Comparison of ENCODE assay signal across 8 mouse cellular contexts in the genomic region with DNA sequence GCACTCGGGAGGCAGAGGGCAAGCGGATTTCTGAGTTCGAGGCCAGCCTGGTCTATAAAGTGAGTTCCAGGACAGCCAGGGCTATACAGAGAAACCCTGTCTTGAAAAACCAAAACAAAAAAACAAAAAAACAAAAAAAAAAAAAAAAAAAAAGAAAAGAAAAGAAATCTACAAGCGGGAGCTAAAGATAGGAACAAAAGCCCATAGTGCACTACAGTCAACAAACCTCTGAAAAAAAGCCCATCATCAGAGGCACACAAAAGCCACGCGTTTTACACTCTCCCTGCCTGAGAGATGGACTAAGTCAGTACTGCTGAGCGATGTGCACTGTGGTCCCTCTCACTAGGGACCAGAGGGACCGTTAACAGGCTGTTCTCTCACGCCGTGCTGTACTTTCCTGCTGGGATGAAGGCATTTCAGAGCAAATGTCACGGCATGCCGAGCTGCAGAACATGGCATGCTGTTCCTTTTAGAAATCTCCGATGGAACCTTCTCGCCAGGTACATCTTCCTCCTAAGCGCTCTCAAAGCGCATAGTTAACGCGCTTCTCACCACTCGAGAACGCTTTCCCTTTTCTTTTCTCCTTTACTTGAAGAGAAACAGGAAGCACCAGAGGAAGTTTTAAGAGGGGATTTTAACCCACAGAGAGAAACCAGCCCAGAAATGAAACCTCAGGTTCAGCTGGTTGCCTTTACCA. TPM values are rescaled to one million over a fixed set of nuclear protein-coding genes. Genes with fewer than 3 reads are reported as not detected.
DNase-seq lines count a peak whose midpoint lies in the region; ATAC-seq lines count a peak whose summit lies in the region.

No protein-coding gene starts in this region.

- H3K27ac ChIP-seq in kidney, embryonic 16.5 days (ENCODE audit: low read length), result no peak overlapping the region
- no peak overlapping the region for H3K27ac ChIP-seq in brown adipose tissue, adult 24 weeks (replicated peaks; ENCODE audit: low read depth, low read length)
- H3K27ac ChIP-seq in heart, embryonic 16.5 days (ENCODE audit: low read length), result no peak overlapping the region
- H3K27ac ChIP-seq in macrophage, result 0 out of 2 replicates have a peak overlapping the region, but pooled peaks have one; percentile 5

- peak overlapping the region; percentile 41; the same call in 1 of the 2 replicates for H3K9ac ChIP-seq in kidney, embryonic 16.5 days (replicated peaks; ENCODE audit: low read length)
- H3K9ac ChIP-seq in heart, embryonic 16.5 days (ENCODE audit: low read length), result no peak overlapping the region

- DNase-seq in kidney, adult 8-10 months, result no peak
- no peak for DNase-seq in adrenal gland, adult 2 months
- no peak for DNase-seq in urinary bladder, postnatal 10 days (ENCODE audit: low spot score)
- no peak for DNase-seq in kidney, adult 18-20 months

- H3K4me2 ChIP-seq in kidney, embryonic 16.5 days (replicated peaks; ENCODE audit: low read depth, low read length), result peak overlapping the region; percentile 28
- H3K4me2 ChIP-seq in heart, embryonic 16.5 days (ENCODE audit: low read depth, low read length), result peak overlapping the region; percentile 67

- 19% methylated on average over 20 of the region's 20 CpGs for WGBS in kidney, embryonic 16.5 days
- 9% methylated on average over 20 of the region's 20 CpGs for WGBS in heart, embryonic 16.5 days
- WGBS in macrophage (ENCODE audit: missing documents), result 17% methylated on average over 19 of the region's 20 CpGs

- no peaks in the 10 kb centered on the region for H3K9me3 ChIP-seq in kidney, embryonic 16.5 days (ENCODE audit: low read length)
- no peaks in the 10 kb centered on the region for H3K9me3 ChIP-seq in heart, embryonic 16.5 days (replicated peaks; ENCODE audit: control insufficient read depth, low read length)

- peak overlapping the region; percentile 38 for H3K4me3 ChIP-seq in kidney, embryonic 16.5 days (ENCODE audit: low read length)
- peak overlapping the region; percentile 19; the same call in 1 of the 2 replicates for H3K4me3 ChIP-seq in brown adipose tissue, adult 24 weeks (ENCODE audit: insufficient read depth, low read depth, low read length)
- peak overlapping the region; percentile 45 for H3K4me3 ChIP-seq in heart, embryonic 16.5 days (ENCODE audit: low read length)
- peak overlapping the region; percentile 42 for H3K4me3 ChIP-seq in macrophage (ENCODE audit: inconsistent target)

- H3K36me3 ChIP-seq in kidney, embryonic 16.5 days (ENCODE audit: insufficient read depth, low read length), result no peaks in the 10 kb centered on the region
- no peaks in the 10 kb centered on the region for H3K36me3 ChIP-seq in heart, embryonic 16.5 days (ENCODE audit: control insufficient read depth, insufficient read depth)
- H3K36me3 ChIP-seq in macrophage (ENCODE audit: inconsistent target), result no peaks in the 10 kb centered on the region

- ATAC-seq in kidney, embryonic 16.5 days (ENCODE audit: low FRiP score, low TSS enrichment), result no peak
- no peak for ATAC-seq in heart, embryonic 16.5 days (replicated peaks; ENCODE audit: extremely low read depth, insufficient read depth, low FRiP score)

- peaks cover 6% of the 10 kb centered on the region; the same call in 1 of the 2 replicates for H3K27me3 ChIP-seq in kidney, embryonic 16.5 days (ENCODE audit: insufficient read depth, low read length)
- peaks cover 3% of the 10 kb centered on the region; the same call in 1 of the 2 replicates for H3K27me3 ChIP-seq in heart, embryonic 16.5 days (ENCODE audit: control insufficient read depth, insufficient read depth, low read length)

- H3K79me2 ChIP-seq in macrophage (ENCODE audit: inconsistent target), result no peaks in the 10 kb centered on the region

- peaks cover 3% of the 10 kb centered on the region; the same call in 1 of the 2 replicates for H3K4me1 ChIP-seq in kidney, embryonic 16.5 days (ENCODE audit: insufficient read depth, low read length)
- no peaks in the 10 kb centered on the region for H3K4me1 ChIP-seq in brown adipose tissue, adult 24 weeks (ENCODE audit: control insufficient read depth, insufficient read depth, insufficient read length, low read length)
- H3K4me1 ChIP-seq in heart, embryonic 16.5 days (ENCODE audit: control insufficient read depth, insufficient read depth, low read length), result peaks cover 3% of the 10 kb centered on the region; the same call in 1 of the 2 replicates

RNA-seq across cellular contexts. Expression of a gene that starts 40.4 kb away (rescaled TPM):
- 13.4 and 16.4 TPM in 2 replicates for polyA plus RNA-seq in kidney, embryonic 16.5 days (2015; fragmentation: Nextera tagmentation; extraction: Ambion mirVana)
- 2.5 and 3.4 TPM in 2 replicates for polyA plus RNA-seq in brown adipose tissue, adult 24 weeks (2012; ENCODE audit: insufficient read depth, insufficient read length, missing spikeins)
- polyA plus RNA-seq in heart, embryonic 16.5 days (2015; fragmentation: Nextera tagmentation; extraction: Ambion mirVana), result 7.2 and 8.2 TPM in 2 replicates
- total RNA-seq in macrophage (2018; cell fraction: chromatin; rRNA removed), result 100 to 1,000 TPM in 1 of 26 experiments, 10 to 100 TPM in 25; 16.0 to 133 (median 71.5) TPM
- total RNA-seq in macrophage (2018; cell fraction: cytosol; rRNA removed), result 10 to 100 TPM in 20 of 26 experiments, 1 to 10 TPM in 6; 7.9 to 16.2 (median 12.3) TPM
- total RNA-seq in macrophage (2018; cell fraction: nucleus; rRNA removed), result 100 to 1,000 TPM in 1 of 26 experiments, 10 to 100 TPM in 25; 12.4 to 135 (median 47.8) TPM
- 2.2 to 3.2 TPM (median 2.7 TPM) in 3 replicates for polyA plus RNA-seq in macrophage (2018)
- total RNA-seq in adrenal gland, adult 2 months (2021), result 10 to 100 TPM; 13.2 to 18.5 TPM
- polyA plus RNA-seq in adrenal gland, adult 2 months (2012; rRNA removed), result 0.87 and 2.0 TPM in 2 replicates

RNA-seq across cellular contexts. Expression of a gene that starts 57.2 kb away (rescaled TPM):
- polyA plus RNA-seq in kidney, embryonic 16.5 days (2015; fragmentation: Nextera tagmentation; extraction: Ambion mirVana), result 2.1 and 2.3 TPM in 2 replicates
- polyA plus RNA-seq in brown adipose tissue, adult 24 weeks (2012; ENCODE audit: insufficient read depth, insufficient read length, missing spikeins), result 1.4 and 3.3 TPM in 2 replicates
- 1.5 and 1.7 TPM in 2 replicates for polyA plus RNA-seq in heart, embryonic 16.5 days (2015; fragmentation: Nextera tagmentation; extraction: Ambion mirVana)
- total RNA-seq in macrophage (2018; cell fraction: chromatin; rRNA removed), result 1,000 to 10,000 TPM in 4 of 26 experiments, 100 to 1,000 TPM in 22; 407 to 1,215 (median 770) TPM
- total RNA-seq in macrophage (2018; cell fraction: cytosol; rRNA removed), result 1,000 to 10,000 TPM in 2 of 26 experiments, 100 to 1,000 TPM in 24; 359 to 1,029 (median 645) TPM
- total RNA-seq in macrophage (2018; cell fraction: nucleus; rRNA removed), result 100 to 1,000 TPM; 383 to 992 (median 819) TPM
- polyA plus RNA-seq in macrophage (2018), result 244 to 547 TPM (median 285 TPM) in 3 replicates
- total RNA-seq in adrenal gland, adult 2 months (2021), result 10 to 100 TPM in 1 of 2 experiments, 1 to 10 TPM in 1; 6.5 to 37.2 TPM
- 3.6 and 4.5 TPM in 2 replicates for polyA plus RNA-seq in adrenal gland, adult 2 months (2012; rRNA removed)

Comparison
In these comparisons a context has a peak if more than half of its experiments do, and no peak if none do; other contexts are left out.
1. RNA of a gene that starts 57.2 kb away (polyA plus RNA-seq): 244 to 547 TPM in macrophage; 3.6 to 4.5 TPM in adrenal gland, adult 2 months, 2.1 to 2.3 TPM in kidney, embryonic 16.5 days, 1.5 to 1.7 TPM in heart, embryonic 16.5 days and 1.4 to 3.3 TPM in brown adipose tissue, adult 24 weeks; every median in the first group is over 10 times any median in the second.
2. Peak in every context shown above with its lines, with median percentiles within 50 percentile points of each other: H3K4me3 ChIP-seq.